Comparison of ENCODE assay signal across 21 mouse cellular contexts in genomic region chrX:83220563-83220962, GRCm38 (mm10).
DNase-seq lines count a peak whose midpoint lies in the region; ATAC-seq and TF ChIP-seq lines count a peak whose summit lies in the region.
"Had no signal": no experiment of that assay in that cellular context is flagged by ENCODE, and none has a peak within 500 bp of the region (broad histone marks: within the 10 kb centered on the region; RNA-seq: fewer than 3 reads in every experiment).

No protein-coding gene starts in this region.

- no peak overlapping the region for H3K27ac ChIP-seq in forebrain, embryonic 14.5 days (ENCODE audit: low read depth, low read length)
- H3K27ac ChIP-seq in forebrain, embryonic 10.5 days, result no peak overlapping the region
- H3K27ac ChIP-seq in left cerebral cortex, adult 2 months, result peak overlapping the region; percentile 74
- no peak overlapping the region for H3K27ac ChIP-seq in midbrain, embryonic 14.5 days (replicated peaks; ENCODE audit: low read depth, low read length)
- H3K27ac ChIP-seq: embryonic facial prominence, embryonic 15.5 days; heart, embryonic 10.5 days; limb, embryonic 15.5 days; liver, embryonic 15.5 days; neural tube, embryonic 12.5 days had no signal

- intact Hi-C loops in left cerebral cortex, postnatal 4 days (cut with DNase I), result no loop called here
- intact Hi-C loops in left cerebral cortex, adult 2 months (cut with DNase I), result no loop called here

- peak; percentile 0 for DNase-seq in forebrain, embryonic 14.5 days (ENCODE audit: low spot score)
- DNase-seq in forebrain, embryonic 10.5 days (ENCODE audit: extremely low spot score, low spot score), result no peak
- DNase-seq in left cerebral cortex, adult 11 months (ENCODE audit: low spot score), result peak; percentile 12
- DNase-seq in left cerebral cortex, postnatal 4 days, result no peak
- peak in 1 of 2 experiments; percentile 11 for DNase-seq in left cerebral cortex, adult 2 months (ENCODE audit: extremely low spot score in 1 of 2, low spot score in 2 of 2)
- DNase-seq in telencephalon, adult 2 months (ENCODE audit: low read depth, low spot score), result peak; percentile 44
- DNase-seq in midbrain, embryonic 14.5 days, result no peak
- DNase-seq in spleen, postnatal 36 days (ENCODE audit: low spot score in 2 of 2), result no peak
- DNase-seq: adrenal gland, postnatal 10 days; cerebellum, adult 9-11 months; embryo, embryonic 11 days; kidney, adult 8-10 months; kidney, postnatal 14 days; thymus, postnatal 36 days had no signal

- ATAC-seq in forebrain, embryonic 14.5 days, result no peak
- ATAC-seq in midbrain, embryonic 14.5 days (ENCODE audit: low FRiP score, low TSS enrichment), result no peak
- ATAC-seq: lung, postnatal 0 days had no signal

- H3K9me3 ChIP-seq in forebrain, embryonic 14.5 days (replicated peaks; ENCODE audit: control insufficient read depth, low read length), result no peaks in the 10 kb centered on the region
- no peaks in the 10 kb centered on the region for H3K9me3 ChIP-seq in forebrain, embryonic 10.5 days
- no peaks in the 10 kb centered on the region for H3K9me3 ChIP-seq in midbrain, embryonic 14.5 days (ENCODE audit: control insufficient read depth, low read length)
- H3K9me3 ChIP-seq: embryonic facial prominence, embryonic 15.5 days; heart, embryonic 10.5 days; limb, embryonic 15.5 days; liver, embryonic 15.5 days; neural tube, embryonic 12.5 days had no signal

- H3K36me3 ChIP-seq in forebrain, embryonic 14.5 days (ENCODE audit: control insufficient read depth, insufficient read depth, low read length), result no peaks in the 10 kb centered on the region
- no peaks in the 10 kb centered on the region for H3K36me3 ChIP-seq in forebrain, embryonic 10.5 days (replicated peaks)
- H3K36me3 ChIP-seq in midbrain, embryonic 14.5 days (ENCODE audit: control insufficient read depth, insufficient read depth, low read length), result no peaks in the 10 kb centered on the region
- H3K36me3 ChIP-seq: embryonic facial prominence, embryonic 15.5 days; heart, embryonic 10.5 days; limb, embryonic 15.5 days; liver, embryonic 15.5 days; neural tube, embryonic 12.5 days had no signal

- H3K4me3 ChIP-seq in forebrain, embryonic 14.5 days (ENCODE audit: low read depth, low read length), result no peak overlapping the region
- no peak overlapping the region for H3K4me3 ChIP-seq in forebrain, embryonic 10.5 days
- H3K4me3 ChIP-seq in left cerebral cortex, adult 2 months, result no peak overlapping the region
- no peak overlapping the region for H3K4me3 ChIP-seq in midbrain, embryonic 14.5 days (replicated peaks; ENCODE audit: low read depth, low read length)
- H3K4me3 ChIP-seq: embryonic facial prominence, embryonic 15.5 days; heart, embryonic 10.5 days; limb, embryonic 15.5 days; liver, embryonic 15.5 days; neural tube, embryonic 12.5 days had no signal

- H3K9ac ChIP-seq in forebrain, embryonic 14.5 days (ENCODE audit: low read length), result no peak overlapping the region
- H3K9ac ChIP-seq in midbrain, embryonic 14.5 days (replicated peaks; ENCODE audit: low read length), result no peak overlapping the region
- H3K9ac ChIP-seq: embryonic facial prominence, embryonic 15.5 days; limb, embryonic 15.5 days; liver, embryonic 15.5 days; neural tube, embryonic 12.5 days had no signal

- H3K4me1 ChIP-seq in forebrain, embryonic 14.5 days (ENCODE audit: control insufficient read depth, insufficient read depth, low read length), result no peaks in the 10 kb centered on the region
- H3K4me1 ChIP-seq in forebrain, embryonic 10.5 days, result no peaks in the 10 kb centered on the region
- H3K4me1 ChIP-seq in midbrain, embryonic 14.5 days (ENCODE audit: control insufficient read depth, insufficient read depth, low read length), result no peaks in the 10 kb centered on the region
- H3K4me1 ChIP-seq: embryonic facial prominence, embryonic 15.5 days; heart, embryonic 10.5 days; limb, embryonic 15.5 days; liver, embryonic 15.5 days; neural tube, embryonic 12.5 days had no signal

- no peak overlapping the region for H3K4me2 ChIP-seq in forebrain, embryonic 14.5 days (ENCODE audit: low read length)
- no peak overlapping the region for H3K4me2 ChIP-seq in midbrain, embryonic 14.5 days (ENCODE audit: low read length)
- H3K4me2 ChIP-seq: embryonic facial prominence, embryonic 15.5 days; limb, embryonic 15.5 days; liver, embryonic 15.5 days; midbrain, embryonic 11.5 days; neural tube, embryonic 12.5 days had no signal

- no peaks in the 10 kb centered on the region for H3K27me3 ChIP-seq in forebrain, embryonic 14.5 days (replicated peaks; ENCODE audit: control insufficient read depth, insufficient read depth, low read length)
- no peaks in the 10 kb centered on the region for H3K27me3 ChIP-seq in forebrain, embryonic 10.5 days (ENCODE audit: poor library complexity, severe bottlenecking)
- H3K27me3 ChIP-seq in midbrain, embryonic 14.5 days (ENCODE audit: control insufficient read depth, insufficient read depth, low read length), result no peaks in the 10 kb centered on the region
- H3K27me3 ChIP-seq: embryonic facial prominence, embryonic 15.5 days; limb, embryonic 15.5 days; liver, embryonic 15.5 days; neural tube, embryonic 12.5 days had no signal

- WGBS in forebrain, embryonic 14.5 days, result 80% methylated on average over 2 of the region's 2 CpGs
- WGBS in forebrain, embryonic 10.5 days, result 79% methylated on average over 2 of the region's 2 CpGs
- 71% methylated on average over 2 of the region's 2 CpGs for WGBS in midbrain, embryonic 14.5 days

- no peak for TF ChIP-seq CTCF in left cerebral cortex, adult 2 months (IDR thresholded peaks at IDR 0.05)

Comparison
In these comparisons a context has a peak if more than half of its experiments do, and no peak if none do; other contexts are left out.
1. DNase-seq: peak in forebrain, embryonic 14.5 days (single experiment), left cerebral cortex, adult 11 months (single experiment) and telencephalon, adult 2 months (single experiment); none in forebrain, embryonic 10.5 days (single experiment), left cerebral cortex, postnatal 4 days (single experiment), midbrain, embryonic 14.5 days (single experiment) and spleen, postnatal 36 days (0 of 2).